Mouse (Mus musculus): ENCODE measurements around the gene Fermt2. TPM values are rescaled to one million over a fixed set of nuclear protein-coding genes. Genes with fewer than 3 reads are reported as not detected.
"Not testable (repeated sequence)": the region's sequence is repeated elsewhere in the genome, so short reads cannot be mapped to it uniquely, and the experiment has no call there.

Gene Fermt2
- polyA plus RNA-seq, 1 experiment from 2014 or later = 144 TPM

- H3K27me3 ChIP-seq = no peaks in the 10 kb centered on the region
- in situ Hi-C loops (cut with MboI; ENCODE audit: low pct_unique_long_range_greater_than_20kb) = no loop called here
- CTCF ChIA-PET = interaction anchor here (1.1 kb wide), 1 partner anchor 10 kb away, joined by 6 read pairs; no protein-coding TSS in a partner anchor
- POLR2A ChIA-PET = no interaction called here
- no peak for ATAC-seq
- TF ChIP-seq CTCF (IDR thresholded peaks at IDR 0.05) = no peak
- DNase-seq (ENCODE audit: low read depth, low spot score) = no peak
Measured at GRCm38 (mm10) chr14:45510787-45511186, 19.1 kb downstream of the Fermt2 start.

DNA sequence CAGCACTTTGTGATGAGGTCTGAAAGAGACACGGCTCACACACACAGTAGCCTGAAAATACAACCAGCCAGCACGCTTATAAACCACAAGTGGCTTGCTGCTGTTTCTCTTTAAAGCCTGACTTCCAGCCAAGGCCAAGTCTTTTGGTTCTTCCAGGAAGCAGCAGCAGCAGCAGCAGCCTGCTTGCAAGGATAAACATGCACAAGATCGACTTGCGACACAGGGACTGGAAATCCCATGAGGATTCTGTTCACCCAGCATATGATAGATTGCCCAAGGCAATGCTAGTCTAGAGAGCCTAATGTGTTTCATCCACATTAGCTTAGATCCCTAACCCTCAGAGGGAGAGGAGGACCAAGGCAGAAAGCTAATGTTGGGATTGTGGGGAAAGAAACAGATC, 22.0 kb downstream of the Fermt2 start:
- no peaks in the 10 kb centered on the region for H3K27me3 ChIP-seq
- in situ Hi-C loops (cut with MboI; ENCODE audit: low pct_unique_long_range_greater_than_20kb) = no loop called here

DNA sequence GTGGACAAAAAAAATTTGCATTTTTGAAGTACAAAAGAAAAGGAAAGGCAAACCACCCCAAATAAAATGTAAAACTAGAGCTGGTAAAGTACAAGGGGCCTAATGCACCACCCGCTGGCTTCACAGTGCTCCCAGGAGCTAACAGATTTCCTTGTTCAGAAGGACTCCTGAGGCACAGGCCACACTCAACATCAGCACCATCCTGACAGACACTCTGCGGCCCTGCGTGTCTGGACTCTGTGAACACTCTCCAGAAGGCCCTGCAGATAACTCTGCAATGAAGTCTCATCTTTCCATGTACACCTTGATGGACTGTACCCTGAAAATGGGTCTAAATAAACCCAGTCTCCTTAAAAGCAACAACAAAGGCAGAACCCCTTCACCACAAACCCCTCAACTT, 22.5 kb downstream of the Fermt2 start:
- DNase-seq (ENCODE audit: low read depth, low spot score) (no peak), ATAC-seq (no peak)

More for the DNA sequence above, 22.0 kb downstream of the Fermt2 start:
- ATAC-seq (peak; percentile 75), DNase-seq (ENCODE audit: low read depth, low spot score) (no peak)
- ChIA-PET CTCF (interaction anchor here (0.9 to 1.4 kb wide), 2 partner anchors 13 to 19 kb away, joined by 3 to 4 read pairs; no protein-coding TSS in a partner anchor), POLR2A (interaction anchor here (1.3 kb wide), 1 partner anchor 16 kb away, joined by 4 read pairs; no protein-coding TSS in a partner anchor)
- no peak for TF ChIP-seq CTCF (IDR thresholded peaks at IDR 0.05)

GRCm38 (mm10) chr14:45507032-45507431, 22.9 kb downstream of the Fermt2 start:
- DNase-seq (ENCODE audit: low read depth, low spot score) (no peak), ATAC-seq (no peak)
- no peaks in the 10 kb centered on the region for H3K27me3 ChIP-seq
- ChIA-PET POLR2A (interaction anchor here (1.3 kb wide), 1 partner anchor 15 kb away, joined by 4 read pairs; no protein-coding TSS in a partner anchor), CTCF (interaction anchor here (0.9 to 1.4 kb wide), 2 partner anchors 14 to 20 kb away, joined by 3 to 4 read pairs; no protein-coding TSS in a partner anchor)
- no peak for TF ChIP-seq CTCF (IDR thresholded peaks at IDR 0.05)
- in situ Hi-C loops (cut with MboI; ENCODE audit: low pct_unique_long_range_greater_than_20kb) = no loop called here

More for the DNA sequence above, 22.5 kb downstream of the Fermt2 start:
- no peak for TF ChIP-seq CTCF (IDR thresholded peaks at IDR 0.05)
- ChIA-PET POLR2A (interaction anchor here (1.3 kb wide), 1 partner anchor 16 kb away, joined by 4 read pairs; no protein-coding TSS in a partner anchor), CTCF (interaction anchor here (0.9 to 1.4 kb wide), 2 partner anchors 14 to 20 kb away, joined by 3 to 4 read pairs; no protein-coding TSS in a partner anchor)
- in situ Hi-C loops (cut with MboI; ENCODE audit: low pct_unique_long_range_greater_than_20kb) = no loop called here
- no peaks in the 10 kb centered on the region for H3K27me3 ChIP-seq

GRCm38 (mm10) chr14:45506165-45506564, 23.8 kb downstream of the Fermt2 start:
- in situ Hi-C loops (cut with MboI; ENCODE audit: low pct_unique_long_range_greater_than_20kb) = no loop called here
- CTCF ChIA-PET = no interaction called here

DNA sequence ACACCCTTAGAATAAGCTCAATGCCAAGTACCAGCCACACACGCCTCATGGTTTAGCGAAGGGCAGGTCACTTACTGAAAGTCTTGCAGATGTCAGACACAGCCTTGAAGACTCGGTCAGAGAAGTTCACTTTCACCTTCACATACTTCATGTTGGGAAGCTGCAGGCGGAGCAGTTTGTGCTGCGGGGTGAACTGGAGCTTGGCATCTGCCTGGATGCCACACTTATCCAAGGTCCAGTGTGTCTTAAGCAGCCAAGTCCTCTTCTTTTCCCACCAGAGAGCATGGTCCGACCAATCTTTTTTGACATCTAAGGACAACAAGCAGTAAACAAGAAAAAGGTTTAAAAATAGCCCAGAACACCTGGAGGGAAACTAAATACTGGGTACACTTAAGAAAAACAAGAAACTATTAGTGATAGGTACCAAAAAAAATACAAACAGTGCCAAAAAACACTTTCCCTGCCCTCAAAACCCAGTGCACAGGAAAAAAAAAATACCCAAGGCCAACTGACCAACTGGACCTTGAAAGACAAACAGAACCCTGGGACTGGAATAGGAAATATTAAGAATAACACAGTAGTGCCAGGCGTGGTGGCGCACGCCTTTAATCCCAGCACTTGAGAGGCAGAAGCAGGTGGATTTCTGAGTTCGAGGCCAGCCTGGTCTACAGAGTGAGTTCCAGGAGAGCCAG, 25.4 kb downstream of the Fermt2 start:
- CTCF ChIA-PET = interaction anchor here (1.4 kb wide), 1 partner anchor 12 kb away, joined by 3 read pairs; no protein-coding TSS in a partner anchor
- no peak for ATAC-seq

More at GRCm38 (mm10) chr14:45506165-45506564, 23.8 kb downstream of the Fermt2 start:
- POLR2A ChIA-PET = no interaction called here
- H3K27me3 ChIP-seq = no peaks in the 10 kb centered on the region
- no peak for TF ChIP-seq CTCF (IDR thresholded peaks at IDR 0.05)
- ATAC-seq (no peak), DNase-seq (ENCODE audit: low read depth, low spot score) (no peak)

DNA sequence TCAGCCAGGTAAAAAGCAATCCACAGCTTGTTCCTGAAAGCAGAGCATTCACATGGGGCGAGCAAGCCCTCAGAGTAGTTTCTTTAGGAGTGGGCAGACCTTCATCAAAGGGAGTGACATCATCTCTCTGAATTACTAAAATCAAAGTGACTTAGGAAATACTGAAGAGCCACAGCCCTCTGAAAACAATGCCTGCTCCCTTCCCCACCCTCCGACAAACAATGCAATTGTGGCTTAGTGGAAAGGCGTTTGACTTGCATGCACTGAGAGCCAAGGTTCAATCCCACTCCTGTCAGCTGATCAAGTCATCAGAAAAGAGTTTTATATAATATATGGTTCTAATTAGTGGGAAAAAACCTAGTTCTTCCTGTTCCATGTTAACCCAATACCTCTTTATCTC, 26.0 kb downstream of the Fermt2 start:
- ChIA-PET CTCF (interaction anchor here (1.4 kb wide), 1 partner anchor 12 kb away, joined by 3 read pairs; no protein-coding TSS in a partner anchor), POLR2A (no interaction called here)
- DNase-seq (ENCODE audit: low read depth, low spot score) (no peak), ATAC-seq (no peak)
- no peak for TF ChIP-seq CTCF (IDR thresholded peaks at IDR 0.05)
- in situ Hi-C loops (cut with MboI; ENCODE audit: low pct_unique_long_range_greater_than_20kb) = no loop called here
- no peaks in the 10 kb centered on the region for H3K27me3 ChIP-seq

More for the DNA sequence above, 25.4 kb downstream of the Fermt2 start:
- DNase-seq (ENCODE audit: low read depth, low spot score) = no peak
- TF ChIP-seq CTCF (IDR thresholded peaks at IDR 0.05) = no peak
- POLR2A ChIA-PET = no interaction called here
- in situ Hi-C loops (cut with MboI; ENCODE audit: low pct_unique_long_range_greater_than_20kb) = no loop called here
- no peaks in the 10 kb centered on the region for H3K27me3 ChIP-seq

DNA sequence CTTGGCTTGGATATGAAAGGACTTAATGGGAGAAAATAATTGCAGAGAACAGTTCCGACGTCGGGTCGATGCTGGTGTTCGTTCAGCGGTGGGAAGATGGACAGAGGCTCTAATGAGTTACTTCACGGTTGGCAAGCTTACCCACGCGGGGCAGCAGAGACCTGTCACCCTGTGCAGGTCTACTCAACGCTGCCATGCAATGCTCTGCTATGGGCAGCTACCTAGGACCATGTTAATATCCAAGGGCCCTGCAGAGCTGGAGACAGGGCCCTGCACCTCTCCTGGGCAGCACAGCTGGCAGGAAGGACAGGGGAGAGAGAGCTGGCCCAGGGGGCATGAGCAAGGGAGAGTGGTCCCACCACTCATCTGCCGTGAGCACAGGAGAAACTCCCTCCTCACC, 29.9 kb downstream of the Fermt2 start:
- in situ Hi-C loops (cut with MboI; ENCODE audit: low pct_unique_long_range_greater_than_20kb) = no loop called here
- DNase-seq (ENCODE audit: low read depth, low spot score) = no peak

GRCm38 (mm10) chr14:45497116-45497515, 32.8 kb downstream of the Fermt2 start:
- ChIA-PET CTCF (no interaction called here), POLR2A (no interaction called here)
- ATAC-seq = no peak
- in situ Hi-C loops (cut with MboI; ENCODE audit: low pct_unique_long_range_greater_than_20kb) = no loop called here
- TF ChIP-seq CTCF (IDR thresholded peaks at IDR 0.05) = no peak
- no peak for DNase-seq (ENCODE audit: low read depth, low spot score)
- no peaks in the 10 kb centered on the region for H3K27me3 ChIP-seq

More for the DNA sequence above, 29.9 kb downstream of the Fermt2 start:
- ChIA-PET POLR2A (interaction anchor here (0.8 kb wide), 1 partner anchor 16 kb away, joined by 3 read pairs; no protein-coding TSS in a partner anchor), CTCF (interaction anchor here (1.4 kb wide), 1 partner anchor 8 kb away, joined by 4 read pairs; no protein-coding TSS in a partner anchor)
- no peak for TF ChIP-seq CTCF (IDR thresholded peaks at IDR 0.05)
- ATAC-seq = no peak
- H3K27me3 ChIP-seq = no peaks in the 10 kb centered on the region

DNA sequence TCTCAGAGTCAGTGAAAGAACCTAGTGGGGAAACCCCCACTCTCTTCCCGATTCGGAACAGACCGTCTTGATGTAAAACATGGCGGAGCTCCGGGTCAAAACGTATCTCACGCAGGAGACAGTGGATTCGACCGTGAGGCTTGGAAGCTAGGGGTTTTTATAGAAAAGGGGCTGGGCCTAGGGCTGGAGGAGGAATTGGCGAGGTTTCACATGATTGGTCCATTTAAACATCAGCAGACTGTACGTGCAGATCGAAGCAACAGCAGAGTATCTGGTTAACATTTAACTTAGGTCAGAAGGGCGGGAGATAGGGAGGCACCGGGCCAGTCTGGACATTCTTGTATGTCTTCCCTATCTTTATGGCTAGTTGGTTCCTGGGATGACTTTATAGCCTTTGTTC, 34.1 kb downstream of the Fermt2 start:
- CTCF ChIA-PET; DNase-seq (ENCODE audit: low read depth, low spot score); POLR2A ChIA-PET; in situ Hi-C loops (cut with MboI; ENCODE audit: low pct_unique_long_range_greater_than_20kb); ATAC-seq; H3K27me3 ChIP-seq: not testable (repeated sequence)

- in situ Hi-C loops (cut with MboI; ENCODE audit: low pct_unique_long_range_greater_than_20kb) = no loop called here
- CTCF ChIA-PET = interaction anchor here (1.0 kb wide), 2 partner anchors 16 to 25 kb away, joined by 3 read pairs; no protein-coding TSS in a partner anchor
- no peak for TF ChIP-seq CTCF (IDR thresholded peaks at IDR 0.05)
- POLR2A ChIA-PET = no interaction called here
- no peak for ATAC-seq
- no peak for DNase-seq (ENCODE audit: low read depth, low spot score)
- H3K27me3 ChIP-seq = no peaks in the 10 kb centered on the region
Measured at GRCm38 (mm10) chr14:45493891-45494290, 36.0 kb downstream of the Fermt2 start.
